Mouse (Mus musculus): ENCODE measurements around the gene Scarb2. TPM values are rescaled to one million over a fixed set of nuclear protein-coding genes. Genes with fewer than 3 reads are reported as not detected.

Scarb2 gene
- total RNA-seq (2023), result 44.4 TPM

GRCm38 (mm10) chr5:92506733-92507132 is at the start of gene Scarb2:
TSS of gene Scarb2 (minus strand) at chr5:92506833.

GRCm38 (mm10) chr5:92554891-92555511 is 48.4 kb upstream of the Scarb2 start, which contains the start of gene Fam47e:
TSS of gene Fam47e (plus strand) at chr5:92555069.

GRCm38 (mm10) chr5:92435025-92435584 is 71.5 kb downstream of the Scarb2 start, which contains the start of gene Nup54:
TSS of gene Nup54 (minus strand) at chr5:92435219.

Other genes with a start within 250 kb of the Scarb2 start
- 8.0 TPM for gene Naaa, start 228.7 kb downstream of the Scarb2 start, total RNA-seq (2023)
- gene Sdad1, start 196.4 kb downstream of the Scarb2 start, total RNA-seq (2023), result 64.2 TPM
- gene Cxcl9, start 178.8 kb downstream of the Scarb2 start, total RNA-seq (2023), result not detected
- gene Art3, start 175.0 kb downstream of the Scarb2 start, total RNA-seq (2023), result 0.89 TPM
- 1.6 TPM for gene Cxcl10, start 157.9 kb downstream of the Scarb2 start, total RNA-seq (2023)
- gene Nup54, start 71.6 kb downstream of the Scarb2 start, total RNA-seq (2023), result 53.3 TPM
- gene Fam47e, start 48.2 kb upstream of the Scarb2 start, total RNA-seq (2023), result not detected
- not detected for gene Stbd1, start 96.2 kb upstream of the Scarb2 start, total RNA-seq (2023)
- gene Ccdc158, start 168.4 kb upstream of the Scarb2 start, total RNA-seq (2023), result not detected
- 0.33 TPM for gene Shroom3, start 176.6 kb upstream of the Scarb2 start, total RNA-seq (2023)